Mouse (Mus musculus): Measurements from ENCODE around the gene Ttll5. TPM values are rescaled to one million over a fixed set of nuclear protein-coding genes. Genes with fewer than 3 reads are reported as not detected.
A peak's percentile ranks its signal among the peaks of the same experiment; 100 is the strongest.

Gene Ttll5
- 13.6 and 14.0 TPM in 2 replicates for polyA plus RNA-seq (2015; fragmentation: Nextera tagmentation; extraction: Ambion mirVana)

DNA sequence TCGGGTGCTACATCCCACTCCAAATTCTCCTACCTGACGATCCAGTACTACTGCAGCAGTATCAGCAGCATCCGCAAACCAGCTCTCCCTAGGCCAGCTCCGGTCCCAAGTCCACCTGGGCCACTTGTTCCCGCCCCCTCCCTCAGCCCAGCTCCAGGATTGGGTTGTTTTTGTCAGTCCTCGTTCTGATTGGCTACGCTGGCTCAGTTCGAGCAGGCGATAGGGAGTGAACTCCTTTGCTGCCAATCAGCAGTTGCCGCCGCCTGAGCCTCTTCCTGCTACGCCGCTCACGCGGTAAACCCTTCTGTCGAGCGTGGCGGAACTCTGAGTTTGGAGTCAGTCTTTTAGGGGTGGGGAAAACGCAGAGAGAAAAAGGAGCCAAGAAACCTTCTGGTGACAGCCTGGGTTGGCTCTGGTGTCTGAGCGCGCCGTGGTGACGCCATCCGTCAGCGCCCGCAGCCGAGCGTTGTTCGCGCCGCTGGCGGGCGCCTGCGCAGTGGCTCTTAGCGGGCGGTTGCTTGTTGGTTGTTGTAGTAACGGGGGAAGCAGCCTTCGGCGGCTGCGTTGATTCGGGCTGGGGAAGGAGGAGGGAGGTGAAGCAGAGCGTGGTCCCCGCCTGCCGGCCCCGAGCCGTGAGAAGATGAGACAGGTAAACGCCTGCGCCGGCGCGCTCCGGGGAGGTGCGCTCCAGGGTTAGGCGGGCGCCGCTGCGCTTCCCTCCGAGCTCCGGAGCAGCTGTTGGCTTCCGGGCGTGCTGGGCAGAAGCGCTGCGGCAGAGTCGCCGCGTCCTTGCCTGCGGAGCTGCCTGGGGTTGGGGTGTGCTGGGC is at the start of gene Ttll5, which contains the start of gene Erg28:
Gene Ttll5 (plus strand): TSS at position 222 of the 827 bp plus-strand sequence.
Gene Erg28 (minus strand): TSS at position 113 of the 827 bp plus-strand sequence.
- Histone ChIP-seq H3K9ac (replicated peaks) (peak within 1 kb of the TSS; percentile 83), H3K4me3 (replicated peaks) (peak within 1 kb of the TSS; percentile 83), H3K4me1 (replicated peaks) (peaks cover 32% of the 10 kb centered on the region), H3K4me2 (replicated peaks) (peak within 1 kb of the TSS; percentile 76), H3K27ac (peak within 1 kb of the TSS; percentile 93), H3K36me3 (peaks cover 25% of the 10 kb centered on the region), H3K27me3 (no peaks in the 10 kb centered on the region), H3K9me3 (no peaks in the 10 kb centered on the region)
- WGBS: under 1% methylated on average over 67 of the region's 67 CpGs
- peak; percentile 99 for ATAC-seq

DNA sequence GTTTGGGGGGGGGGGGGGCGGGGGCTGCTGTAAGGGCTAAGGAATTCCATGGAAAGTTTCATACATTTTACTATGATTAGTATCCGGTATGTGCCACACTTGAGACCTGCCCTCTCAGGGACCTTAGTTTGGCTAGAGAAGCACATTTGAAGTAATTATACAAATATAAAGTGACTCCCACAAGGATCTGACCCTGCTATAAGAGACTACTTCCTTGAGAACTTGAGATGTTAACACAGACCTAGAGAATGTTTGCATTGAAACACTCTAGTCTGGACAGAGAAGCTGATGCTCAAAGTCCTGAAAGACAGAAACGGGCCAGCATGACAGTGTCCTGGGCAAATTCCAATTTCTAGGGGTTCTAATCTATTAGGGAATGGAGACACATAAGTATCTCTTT is 45.5 kb upstream of the Ttll5 start:
- Histone ChIP-seq H3K27me3 (no peaks in the 10 kb centered on the region), H3K9ac (replicated peaks) (no peak overlapping the region), H3K4me3 (replicated peaks) (no peak overlapping the region), H3K27ac (no peak overlapping the region), H3K9me3 (peaks cover under 1% of the 10 kb centered on the region; the same call in 1 of the 2 replicates), H3K4me2 (replicated peaks) (no peak overlapping the region), H3K36me3 (no peaks in the 10 kb centered on the region), H3K4me1 (replicated peaks) (no peaks in the 10 kb centered on the region)
- ATAC-seq: no peak
- 80% methylated on average over 3 of the region's 3 CpGs for WGBS

DNA sequence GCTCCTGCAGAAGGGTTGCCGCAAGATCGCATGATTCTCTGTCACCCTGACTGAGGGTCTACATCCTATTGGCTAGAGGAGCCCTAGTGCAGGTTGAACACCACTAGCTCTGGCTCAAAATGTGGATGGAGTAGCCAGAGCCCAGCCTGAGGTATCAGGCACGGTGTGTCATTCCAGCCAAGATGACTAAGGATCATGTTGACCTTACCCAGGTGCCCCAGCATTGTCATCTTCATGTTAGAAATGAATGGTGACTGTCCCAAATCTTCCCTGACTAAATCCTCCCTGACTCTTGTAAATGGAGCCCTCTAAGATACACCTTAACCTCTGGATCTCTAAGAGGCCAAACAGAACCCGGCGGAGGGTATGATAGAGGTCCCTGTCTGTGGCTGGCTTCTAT is 44.8 kb upstream of the Ttll5 start:
- WGBS: 94% methylated on average over 5 of the region's 5 CpGs
- Histone ChIP-seq H3K4me2 (replicated peaks) (no peak overlapping the region), H3K27me3 (no peaks in the 10 kb centered on the region), H3K36me3 (no peaks in the 10 kb centered on the region), H3K4me3 (replicated peaks) (no peak overlapping the region), H3K27ac (no peak overlapping the region), H3K4me1 (replicated peaks) (no peaks in the 10 kb centered on the region), H3K9ac (replicated peaks) (no peak overlapping the region), H3K9me3 (no peaks in the 10 kb centered on the region)
- ATAC-seq: no peak

DNA sequence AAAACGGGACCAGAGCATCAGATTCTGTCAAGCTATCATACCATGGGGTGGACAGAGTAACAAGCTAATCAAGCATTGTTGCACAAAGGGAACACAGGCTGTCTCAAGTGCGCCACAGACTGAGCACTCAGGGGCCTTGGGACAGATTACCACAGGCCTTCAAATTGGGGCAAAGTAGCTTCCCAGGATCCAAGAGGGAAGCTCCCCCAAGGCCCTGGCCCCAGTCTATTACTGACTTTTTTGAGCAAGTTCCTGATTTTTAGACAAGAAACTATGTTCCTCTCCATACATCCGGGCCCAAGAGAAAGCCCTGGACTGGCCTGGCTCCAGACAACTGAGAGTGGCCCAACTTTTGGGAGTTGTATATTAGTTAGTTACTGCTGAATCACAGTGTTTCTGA is 42.9 kb upstream of the Ttll5 start:
- Histone ChIP-seq H3K36me3 (no peaks in the 10 kb centered on the region), H3K27me3 (no peaks in the 10 kb centered on the region), H3K4me2 (replicated peaks) (no peak overlapping the region), H3K4me3 (replicated peaks) (no peak overlapping the region), H3K27ac (no peak overlapping the region), H3K9me3 (no peaks in the 10 kb centered on the region), H3K9ac (replicated peaks) (no peak overlapping the region), H3K4me1 (replicated peaks) (no peaks in the 10 kb centered on the region)
- no peak for ATAC-seq
- 76% methylated on average over 3 of the region's 3 CpGs for WGBS

DNA sequence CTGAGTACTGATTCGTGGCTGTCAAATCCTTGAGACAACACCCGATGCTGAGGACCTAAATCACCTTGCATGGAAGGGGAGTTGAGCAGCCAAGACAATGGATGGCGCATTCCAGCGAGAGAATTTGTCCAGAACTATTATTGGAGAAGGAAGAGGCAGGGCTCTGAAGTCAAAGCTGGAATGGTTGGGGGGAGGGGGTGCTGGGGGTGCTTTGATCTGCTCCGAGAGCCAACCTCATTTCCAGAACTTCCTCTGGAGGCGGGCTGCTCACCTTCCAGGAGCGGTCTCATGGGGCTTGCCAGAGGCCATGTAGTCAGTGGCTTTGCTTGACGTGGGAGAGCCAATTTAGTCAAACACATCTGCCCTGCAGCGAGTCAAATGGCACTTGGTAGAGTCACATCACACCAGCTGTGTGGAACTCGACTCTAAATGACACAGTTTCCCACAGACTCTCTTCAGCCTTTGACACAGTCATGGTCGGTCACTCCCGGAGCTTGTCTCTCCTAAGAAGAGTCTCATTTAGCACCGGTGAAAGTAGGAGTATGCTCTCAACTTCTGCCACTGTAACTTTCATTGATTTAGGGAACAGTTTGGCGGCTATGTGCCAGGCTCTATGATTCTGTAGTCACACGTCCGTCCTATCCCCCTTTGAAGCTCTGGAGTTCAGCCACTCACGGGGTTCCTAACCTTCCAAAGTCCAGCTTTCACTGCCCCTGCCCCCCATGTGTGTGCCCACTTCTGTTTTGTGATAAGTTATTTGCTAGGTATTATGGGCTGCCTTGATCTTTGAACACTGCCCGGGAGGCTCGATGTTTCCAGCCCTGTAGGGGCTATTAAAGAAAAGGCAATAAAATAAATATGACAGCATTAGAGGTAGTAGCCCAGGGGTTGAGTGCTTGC is 39.3 kb upstream of the Ttll5 start:
- 78% methylated on average over 19 of the region's 19 CpGs for WGBS

DNA sequence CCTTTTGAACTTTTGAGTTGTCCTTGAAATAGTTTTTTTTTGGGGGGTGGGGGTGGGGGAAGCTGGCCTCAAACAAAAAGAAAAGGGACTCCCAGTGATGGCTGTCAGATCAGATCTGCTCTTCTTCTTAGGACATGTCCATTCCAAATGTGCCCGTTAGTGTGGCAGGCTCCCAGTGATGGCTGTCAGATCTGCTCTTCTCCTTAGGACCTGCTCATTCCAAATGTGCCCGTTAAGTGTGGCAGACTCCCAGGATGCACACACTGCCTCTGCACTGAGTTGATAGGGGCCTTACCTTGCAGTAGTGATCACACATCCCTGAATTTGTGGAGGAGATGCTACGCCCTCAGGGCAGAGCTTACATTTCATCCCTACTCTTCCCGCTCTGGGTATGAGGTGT is 32.3 kb upstream of the Ttll5 start:
- Histone ChIP-seq H3K27ac (no peak overlapping the region), H3K4me3 (replicated peaks) (no peak overlapping the region), H3K36me3 (no peaks in the 10 kb centered on the region), H3K27me3 (no peaks in the 10 kb centered on the region), H3K9me3 (no peaks in the 10 kb centered on the region), H3K9ac (replicated peaks) (no peak overlapping the region), H3K4me2 (replicated peaks) (no peak overlapping the region), H3K4me1 (replicated peaks) (no peaks in the 10 kb centered on the region)
- 70% methylated on average over 4 of the region's 4 CpGs for WGBS
- no peak for ATAC-seq

More for the DNA sequence above, 39.3 kb upstream of the Ttll5 start:
- H3K9me3 ChIP-seq: no peaks in the 10 kb centered on the region
- H3K9ac ChIP-seq (replicated peaks): no peak overlapping the region
- no peaks in the 10 kb centered on the region for H3K4me1 ChIP-seq (replicated peaks)
- no peaks in the 10 kb centered on the region for H3K27me3 ChIP-seq
- no peaks in the 10 kb centered on the region for H3K36me3 ChIP-seq
- no peak overlapping the region for H3K27ac ChIP-seq
- no peak for ATAC-seq
- no peak overlapping the region for H3K4me3 ChIP-seq (replicated peaks)
- no peak overlapping the region for H3K4me2 ChIP-seq (replicated peaks)

DNA sequence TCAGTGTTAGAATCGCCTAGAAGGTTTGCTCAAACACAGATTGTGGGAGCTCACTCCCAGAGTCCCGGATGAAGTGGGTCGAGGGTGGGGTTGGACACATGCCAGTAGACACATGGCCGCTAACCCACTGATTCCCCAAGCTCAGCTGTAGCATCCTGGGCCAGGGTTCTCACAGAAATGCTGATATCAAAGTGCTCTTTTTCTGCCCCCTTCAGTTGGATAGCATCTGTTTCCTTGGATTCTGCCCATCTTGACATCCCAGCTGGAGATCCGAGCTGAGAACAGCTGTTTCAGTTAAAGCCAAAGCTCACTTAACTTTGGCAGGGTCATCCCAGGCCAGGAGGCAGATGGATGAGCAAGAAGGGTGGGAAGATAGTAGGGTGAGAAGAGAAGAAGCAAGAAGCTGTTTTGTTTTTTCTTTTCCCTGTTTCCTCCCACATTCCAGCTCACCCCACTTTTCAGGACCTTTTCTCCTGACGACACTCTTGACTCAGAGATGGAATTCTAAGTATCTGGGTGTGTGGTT is 31.6 kb upstream of the Ttll5 start:
- ATAC-seq: no peak
- Histone ChIP-seq H3K4me1 (replicated peaks) (no peaks in the 10 kb centered on the region), H3K4me2 (replicated peaks) (no peak overlapping the region), H3K9ac (replicated peaks) (no peak overlapping the region), H3K4me3 (replicated peaks) (no peak overlapping the region), H3K36me3 (no peaks in the 10 kb centered on the region), H3K27me3 (no peaks in the 10 kb centered on the region), H3K27ac (no peak overlapping the region), H3K9me3 (no peaks in the 10 kb centered on the region)
- WGBS: 78% methylated on average over 6 of the region's 6 CpGs

DNA sequence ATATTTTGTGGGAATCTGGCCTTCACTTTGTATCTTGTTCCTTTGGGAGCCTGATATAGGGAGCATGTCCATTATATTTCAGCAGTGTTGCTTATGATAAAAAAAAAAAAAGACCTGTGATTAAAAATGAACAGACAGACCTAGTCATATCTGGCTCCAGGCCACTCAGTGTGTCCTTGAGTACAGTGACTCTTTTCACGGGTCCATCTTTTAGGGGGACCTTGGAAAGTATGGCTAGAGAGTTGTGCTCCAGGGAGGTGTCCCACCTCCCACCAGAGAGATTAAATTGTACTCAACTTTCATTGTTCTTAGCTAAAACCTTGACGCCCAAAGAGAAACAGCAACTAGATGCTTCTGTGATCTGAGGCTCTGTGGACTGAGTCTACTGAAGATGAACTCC is 30.4 kb upstream of the Ttll5 start:
- Histone ChIP-seq H3K36me3 (no peaks in the 10 kb centered on the region), H3K9me3 (no peaks in the 10 kb centered on the region), H3K27ac (no peak overlapping the region), H3K9ac (replicated peaks) (no peak overlapping the region), H3K4me3 (replicated peaks) (no peak overlapping the region), H3K4me2 (replicated peaks) (no peak overlapping the region), H3K4me1 (replicated peaks) (no peaks in the 10 kb centered on the region), H3K27me3 (no peaks in the 10 kb centered on the region)
- no peak for ATAC-seq
- WGBS: 78% methylated on average over 2 of the region's 2 CpGs

DNA sequence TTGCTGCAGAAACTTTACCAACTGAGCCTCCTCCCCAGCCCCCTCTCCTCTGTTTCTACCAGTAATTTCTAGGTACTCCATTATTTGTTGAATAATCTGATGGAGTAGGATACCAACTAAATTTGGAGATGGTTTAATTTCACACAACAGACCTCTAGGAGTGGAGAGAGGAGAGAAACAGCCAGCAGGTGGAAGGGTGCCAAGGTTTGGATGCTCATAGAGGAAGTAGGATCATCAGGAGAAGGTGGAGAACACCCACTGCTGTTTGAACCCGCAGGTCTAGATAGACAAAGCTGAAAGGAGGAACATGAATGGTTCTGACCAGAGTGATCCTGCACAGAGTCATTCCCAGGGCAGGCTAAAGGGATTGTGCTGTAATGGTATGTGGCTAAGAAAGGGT is 28.9 kb upstream of the Ttll5 start:
- H3K4me3 ChIP-seq (replicated peaks): no peak overlapping the region
- H3K9ac ChIP-seq (replicated peaks): no peak overlapping the region
- no peak for ATAC-seq
- H3K27ac ChIP-seq: no peak overlapping the region
- WGBS: 92% methylated on average over 1 of the region's 1 CpGs
- no peaks in the 10 kb centered on the region for H3K27me3 ChIP-seq
- no peak overlapping the region for H3K4me2 ChIP-seq (replicated peaks)
- H3K4me1 ChIP-seq (replicated peaks): no peaks in the 10 kb centered on the region
- no peaks in the 10 kb centered on the region for H3K36me3 ChIP-seq
- no peaks in the 10 kb centered on the region for H3K9me3 ChIP-seq

DNA sequence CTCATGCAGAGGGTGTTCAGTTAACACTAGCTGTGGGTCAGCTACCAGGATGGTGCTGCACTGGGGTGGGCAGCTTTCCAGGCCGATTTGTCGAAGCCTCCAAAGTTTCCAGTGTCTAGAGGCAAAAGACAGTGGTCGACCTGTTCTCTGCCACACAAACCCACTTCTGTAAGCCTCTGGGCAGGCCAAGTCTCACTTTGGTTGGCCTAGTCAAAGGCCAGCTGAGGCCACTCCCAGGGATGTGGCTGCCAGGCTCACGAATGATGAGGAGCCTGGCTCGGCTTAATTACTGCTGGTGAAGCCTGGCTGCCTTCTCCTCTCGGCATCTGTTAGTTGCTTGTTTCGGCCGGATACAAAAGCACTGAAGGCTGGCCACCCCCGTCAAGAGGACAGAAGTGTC is 24.4 kb upstream of the Ttll5 start:
- Histone ChIP-seq H3K4me1 (replicated peaks) (no peaks in the 10 kb centered on the region), H3K4me3 (replicated peaks) (no peak overlapping the region), H3K36me3 (no peaks in the 10 kb centered on the region), H3K4me2 (replicated peaks) (no peak overlapping the region), H3K9ac (replicated peaks) (no peak overlapping the region), H3K27me3 (no peaks in the 10 kb centered on the region), H3K27ac (no peak overlapping the region), H3K9me3 (no peaks in the 10 kb centered on the region)
- no peak for ATAC-seq
- 72% methylated on average over 9 of the region's 9 CpGs for WGBS

DNA sequence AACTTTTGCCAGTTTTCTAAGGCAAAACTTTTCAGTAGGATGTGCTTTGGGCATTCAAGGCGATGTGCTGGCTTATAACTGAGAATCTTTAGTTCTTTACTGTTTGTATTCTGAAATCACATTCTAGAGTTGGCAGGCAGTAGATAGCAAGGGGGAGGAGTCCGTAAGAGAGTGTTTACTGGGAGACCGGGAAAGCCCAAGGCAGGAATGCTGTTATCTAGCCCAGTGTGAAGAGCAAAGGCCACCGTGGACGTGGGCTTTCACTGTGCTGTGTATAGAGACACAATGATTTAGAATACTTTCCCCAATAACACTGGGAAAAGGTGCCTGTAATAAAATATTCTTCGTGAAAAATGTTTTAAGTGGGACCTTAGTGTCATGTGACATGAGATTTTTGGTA is 14.7 kb upstream of the Ttll5 start:
- no peak for ATAC-seq
- Histone ChIP-seq H3K27ac (no peak overlapping the region), H3K4me1 (replicated peaks) (no peaks in the 10 kb centered on the region), H3K9me3 (no peaks in the 10 kb centered on the region), H3K4me3 (replicated peaks) (no peak overlapping the region), H3K27me3 (no peaks in the 10 kb centered on the region), H3K4me2 (replicated peaks) (no peak overlapping the region), H3K36me3 (peaks cover 39% of the 10 kb centered on the region), H3K9ac (replicated peaks) (no peak overlapping the region)
- WGBS: 79% methylated on average over 6 of the region's 6 CpGs

DNA sequence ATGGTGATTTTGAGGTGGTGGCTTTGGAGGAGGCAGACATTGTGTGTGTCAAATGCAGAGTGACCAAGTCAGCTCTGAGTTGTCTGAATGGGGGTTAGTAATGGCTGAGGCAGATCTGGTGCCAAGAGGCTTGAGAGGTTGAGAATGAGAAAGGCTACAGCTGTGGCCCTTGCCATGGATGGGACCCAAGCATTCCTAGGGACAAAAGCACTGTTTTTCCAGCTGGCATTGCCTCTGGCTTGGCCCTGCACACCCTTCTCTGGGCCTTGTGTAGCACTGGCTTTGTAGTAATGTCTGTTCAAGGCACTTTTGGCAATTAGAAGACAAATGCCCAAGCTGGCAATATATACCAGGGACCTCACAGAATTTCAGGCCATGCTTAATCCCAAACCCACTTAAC is 13.5 kb upstream of the Ttll5 start:
- ATAC-seq: no peak
- Histone ChIP-seq H3K27ac (no peak overlapping the region), H3K27me3 (no peaks in the 10 kb centered on the region), H3K9ac (replicated peaks) (no peak overlapping the region), H3K4me2 (replicated peaks) (no peak overlapping the region), H3K36me3 (peaks cover 49% of the 10 kb centered on the region), H3K4me1 (replicated peaks) (no peaks in the 10 kb centered on the region), H3K9me3 (no peaks in the 10 kb centered on the region), H3K4me3 (replicated peaks) (no peak overlapping the region)

All from midbrain, embryonic 13.5 days (tissue).